Mouse (Mus musculus) embryonic facial prominence, embryonic 14.5 days (tissue): ENCODE measurements around the gene Lipt1. TPM values are rescaled to one million over a fixed set of nuclear protein-coding genes. Genes with fewer than 3 reads are reported as not detected.
A peak's percentile ranks its signal among the peaks of the same experiment; 100 is the strongest.

Experiments
- ATAC-seq: fragments of 200-750 bp; cut with Nextera tagmentation; 2 replicates; pipeline ENCODE4 v1.8.0; 2017; ENCODE audit warnings: low read depth, moderate number of reproducible peaks, moderate TSS enrichment
- DNase-seq: peaks from one replicate; pipeline ENCODE4 v3.0.0-alpha.2; 2015; ENCODE audit warnings: low spot score
- H3K27ac ChIP-seq: fragments of 300-500 bp; sonication (generic); replicated peaks from 2 replicates; pipeline ENCODE4 v1.5.1; 2014; ENCODE audit warnings: low read depth, mild to moderate bottlenecking, low read length, moderate library complexity
- H3K27me3 ChIP-seq: fragments of 300-500 bp; sonication (generic); replicated peaks from 2 replicates; pipeline ENCODE4 v1.6.1; 2014; ENCODE audit warnings: low read length; ENCODE audit not compliant: control insufficient read depth, insufficient read depth
- H3K36me3 ChIP-seq: fragments of 300-500 bp; sonication (generic); 2 replicates; pipeline ENCODE4 v1.6.1; 2014; ENCODE audit warnings: low read length, mixed read lengths; ENCODE audit not compliant: control insufficient read depth, insufficient read depth
- H3K4me1 ChIP-seq: fragments of 300-500 bp; sonication (generic); 2 replicates; pipeline ENCODE4 v1.6.1; 2014; ENCODE audit warnings: antibody characterized with exemption, low read length; ENCODE audit not compliant: control insufficient read depth, insufficient read depth
- H3K4me2 ChIP-seq: fragments of 300-500 bp; sonication (generic); 2 replicates; pipeline ENCODE4 v1.6.1; 2014; ENCODE audit warnings: low read depth, mild to moderate bottlenecking, low read length, moderate library complexity, mixed read lengths
- H3K4me3 ChIP-seq: fragments of 300-500 bp; sonication (generic); 2 replicates; pipeline ENCODE4 v1.5.1; 2014; ENCODE audit warnings: low read depth, mild to moderate bottlenecking, low read length
- H3K9ac ChIP-seq: fragments of 300-500 bp; sonication (generic); 2 replicates; pipeline ENCODE4 v1.6.1; 2014; ENCODE audit warnings: low read depth, mild to moderate bottlenecking, low read length, moderate library complexity, mixed read lengths
- H3K9me3 ChIP-seq: fragments of 300-500 bp; sonication (generic); 2 replicates; pipeline ENCODE4 v1.6.1; 2016; ENCODE audit warnings: low read length; ENCODE audit not compliant: control insufficient read depth
- WGBS: fragments of 180-500 bp; shearing (Covaris S2); extraction: QIAGEN DNeasy Blood & Tissue Kit; methylation state at CpG from one replicate; pipeline ENCODE4 v1.1.7; 2014; 5-methylcytosine and 5-hydroxymethylcytosine counted together
- polyA plus RNA-seq: library from polyadenylated mRNA; unstranded; fragments of >200 nt; fragmentation: Nextera tagmentation; extraction: Ambion mirVana; gene quantifications from 2 replicates; pipeline ENCODE4 v1.2.1, GENCODE M21; 2014

Gene Lipt1
- polyA plus RNA-seq, 1 experiment from 2014 or later = 9.6 TPM

DNA sequence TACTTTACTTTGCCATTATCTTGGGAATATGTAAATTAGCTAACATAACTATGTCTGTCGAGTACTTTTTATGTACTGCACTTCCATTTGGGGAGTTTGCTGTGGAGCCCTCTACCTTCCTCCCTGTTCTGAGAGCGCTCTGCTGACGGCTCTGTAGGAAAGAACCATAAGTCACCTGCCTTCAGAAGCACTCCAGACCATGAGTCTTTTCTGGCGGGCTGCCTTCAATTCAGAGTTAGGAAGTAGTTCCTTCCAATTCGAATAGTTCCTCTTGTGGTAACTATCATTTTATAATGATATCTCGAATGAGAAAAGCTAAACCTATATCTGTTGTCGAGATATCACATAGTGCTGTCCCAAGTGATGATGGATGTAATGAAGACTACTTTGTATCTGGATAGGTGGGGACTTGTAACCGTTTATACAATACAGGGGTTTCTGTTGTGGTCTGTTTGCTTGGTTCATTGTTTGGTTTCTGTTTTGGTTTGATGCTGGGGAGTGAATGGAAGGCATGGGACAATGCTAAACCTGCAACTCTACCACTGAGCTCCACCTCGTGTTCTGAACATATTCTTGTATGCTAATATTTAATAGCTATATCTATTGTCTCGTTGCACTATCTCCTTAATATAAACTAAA lies 3.7 kb upstream of the Lipt1 start:
- DNase-seq (no peak), ATAC-seq (no peak)
- Histone ChIP-seq H3K9ac (no peak overlapping the region), H3K27me3 (no peaks in the 10 kb centered on the region), H3K4me2 (no peak overlapping the region), H3K4me1 (peaks cover 11% of the 10 kb centered on the region), H3K27ac (no peak overlapping the region), H3K36me3 (no peaks in the 10 kb centered on the region), H3K4me3 (no peak overlapping the region), H3K9me3 (no peaks in the 10 kb centered on the region)
- WGBS = 73% methylated on average over 10 of the region's 10 CpGs

GRCm38 (mm10) chr1:37868640-37869039 lies 2.9 kb upstream of the Lipt1 start:
- Histone ChIP-seq H3K36me3 (no peaks in the 10 kb centered on the region), H3K4me2 (no peak overlapping the region), H3K9ac (no peak overlapping the region), H3K27me3 (no peaks in the 10 kb centered on the region), H3K4me3 (no peak overlapping the region), H3K9me3 (no peaks in the 10 kb centered on the region), H3K4me1 (peaks cover 15% of the 10 kb centered on the region), H3K27ac (no peak overlapping the region)
- no peak for DNase-seq
- ATAC-seq = no peak
- WGBS = 54% methylated on average over 10 of the region's 10 CpGs

DNA sequence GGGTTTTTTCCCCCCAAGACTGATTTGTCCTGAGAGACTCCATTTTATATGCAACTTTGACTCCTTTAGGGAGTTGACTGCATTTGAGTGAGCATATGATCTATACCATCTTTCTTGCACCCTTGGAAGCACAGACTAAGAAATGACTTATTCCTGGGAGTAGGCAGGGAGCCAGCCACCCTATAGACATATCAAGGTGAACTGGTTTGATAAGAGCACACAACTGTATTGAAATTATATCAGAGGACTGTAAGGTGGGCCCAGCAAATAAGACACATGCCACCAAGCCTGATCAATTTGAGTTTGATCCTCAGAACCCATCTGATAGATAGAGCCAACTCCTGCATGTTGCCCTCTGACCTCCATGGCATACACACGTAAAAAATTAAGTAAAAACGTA lies 2.2 kb upstream of the Lipt1 start:
- DNase-seq = no peak
- H3K27ac ChIP-seq = no peak overlapping the region
- WGBS = 50% methylated on average over 2 of the region's 2 CpGs

GRCm38 (mm10) chr1:37872131-37873067 lies 861 bp downstream of the Lipt1 start:
- Histone ChIP-seq H3K36me3 (peaks cover 27% of the 10 kb centered on the region), H3K9ac (peak overlapping the region; percentile 53), H3K4me1 (peaks cover 10% of the 10 kb centered on the region), H3K9me3 (peaks cover 11% of the 10 kb centered on the region), H3K27ac (peak overlapping the region; percentile 81), H3K27me3 (no peaks in the 10 kb centered on the region), H3K4me3 (peak overlapping the region; percentile 46), H3K4me2 (peak overlapping the region; percentile 64)
- peak; percentile 88 for ATAC-seq
- peak; percentile 92 for DNase-seq
- WGBS = 6% methylated on average over 33 of the region's 33 CpGs

More for the DNA sequence above, 2.2 kb upstream of the Lipt1 start:
- Histone ChIP-seq H3K9ac (no peak overlapping the region), H3K4me3 (no peak overlapping the region), H3K9me3 (no peaks in the 10 kb centered on the region), H3K36me3 (no peaks in the 10 kb centered on the region), H3K27me3 (no peaks in the 10 kb centered on the region), H3K4me1 (peaks cover 15% of the 10 kb centered on the region), H3K4me2 (no peak overlapping the region)
- ATAC-seq = no peak

DNA sequence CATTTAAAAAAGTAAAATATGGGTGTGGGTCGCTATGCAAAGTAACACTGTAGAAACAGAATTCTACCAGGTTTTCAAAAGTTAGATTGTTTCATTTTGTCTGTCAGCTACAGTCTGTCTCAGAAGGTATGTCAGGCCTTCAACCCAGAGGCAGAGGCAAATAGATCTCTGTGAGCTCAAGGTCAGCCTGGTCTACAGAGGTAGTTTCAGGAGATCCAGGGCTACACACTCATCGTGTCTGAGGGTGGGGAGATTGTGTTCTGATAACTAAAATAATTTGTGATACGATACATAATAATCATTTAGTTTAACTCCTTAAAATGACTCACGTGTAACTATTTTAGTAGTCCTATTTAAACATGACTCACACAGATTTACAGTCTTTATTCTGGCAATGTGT lies 1.6 kb downstream of the Lipt1 start:
- Histone ChIP-seq H3K36me3 (peaks cover 35% of the 10 kb centered on the region), H3K4me1 (peaks cover 10% of the 10 kb centered on the region), H3K27ac (0 out of 2 replicates have a peak overlapping the region, but pooled peaks have one; percentile 81), H3K9me3 (peaks cover 11% of the 10 kb centered on the region), H3K27me3 (no peaks in the 10 kb centered on the region), H3K4me2 (peak overlapping the region; percentile 64), H3K9ac (peak overlapping the region; percentile 53; the same call in 1 of the 2 replicates), H3K4me3 (peak overlapping the region; percentile 46; the same call in 1 of the 2 replicates)
- ATAC-seq (no peak), DNase-seq (no peak)
- WGBS = 88% methylated on average over 4 of the region's 4 CpGs

- Histone ChIP-seq H3K27me3 (no peaks in the 10 kb centered on the region), H3K4me1 (0 out of 2 replicates have a peak, but pooled peaks cover 4% of the 10 kb centered on the region), H3K9me3 (peaks cover 11% of the 10 kb centered on the region), H3K9ac (no peak overlapping the region), H3K4me2 (no peak overlapping the region), H3K4me3 (no peak overlapping the region), H3K36me3 (peaks cover 78% of the 10 kb centered on the region), H3K27ac (no peak overlapping the region)
- no peak for DNase-seq
- 92% methylated on average over 13 of the region's 13 CpGs for WGBS
- no peak for ATAC-seq
These were observed 6.4 kb downstream of the Lipt1 start for GRCm38 (mm10) chr1:37877736-37878460.

DNA sequence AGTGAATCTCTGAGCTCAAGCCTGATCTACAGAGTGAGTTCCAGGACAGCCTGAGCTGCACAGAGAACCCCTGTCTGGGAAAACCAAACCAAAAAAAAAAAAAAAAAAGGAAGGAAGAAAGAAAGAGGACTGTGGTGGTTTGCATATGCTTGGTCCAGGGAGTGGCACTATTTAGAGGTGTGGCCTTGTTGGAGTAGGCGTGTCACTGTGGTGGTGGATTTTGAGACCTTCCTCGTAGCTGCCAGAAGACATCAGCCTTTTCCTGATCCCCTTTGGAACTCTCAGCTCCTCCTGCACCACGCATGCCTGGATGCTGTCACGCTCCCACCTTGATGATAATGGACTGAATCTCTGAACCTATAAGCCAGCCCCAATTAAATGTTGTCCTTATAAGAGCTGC lies 11.9 kb downstream of the Lipt1 start:
- Histone ChIP-seq H3K9me3 (no peaks in the 10 kb centered on the region), H3K4me1 (no peaks in the 10 kb centered on the region), H3K27me3 (no peaks in the 10 kb centered on the region), H3K36me3 (peaks cover 61% of the 10 kb centered on the region), H3K9ac (no peak overlapping the region), H3K4me2 (no peak overlapping the region), H3K27ac (no peak overlapping the region), H3K4me3 (no peak overlapping the region)
- DNase-seq (no peak), ATAC-seq (no peak)
- 88% methylated on average over 4 of the region's 4 CpGs for WGBS

DNA sequence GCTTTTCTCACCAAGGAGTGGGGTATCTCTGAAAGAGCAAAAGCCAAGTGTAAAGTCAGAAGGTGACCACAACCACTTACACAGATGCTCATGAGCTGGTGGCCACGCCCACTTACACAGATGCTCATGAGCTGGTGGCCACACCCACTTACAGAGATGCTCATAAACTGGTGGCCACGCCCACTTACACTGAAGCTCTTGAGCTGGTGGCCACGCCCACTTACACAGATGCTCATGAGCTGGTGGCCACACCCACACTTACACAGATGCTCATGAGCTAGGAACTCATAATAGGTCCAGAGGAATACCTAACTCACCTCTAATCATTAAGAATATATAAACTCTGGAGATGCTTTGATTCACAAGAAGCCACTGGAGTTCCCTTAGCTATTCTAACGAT lies 12.9 kb downstream of the Lipt1 start:
- peak; percentile 21 for DNase-seq
- peaks cover 51% of the 10 kb centered on the region for H3K36me3 ChIP-seq
- no peak overlapping the region for H3K9ac ChIP-seq
- WGBS = 87% methylated on average over 4 of the region's 4 CpGs
- no peak overlapping the region for H3K4me2 ChIP-seq
- H3K9me3 ChIP-seq = no peaks in the 10 kb centered on the region
- ATAC-seq = no peak
- H3K27me3 ChIP-seq = no peaks in the 10 kb centered on the region
- H3K4me1 ChIP-seq = peaks cover 5% of the 10 kb centered on the region; the same call in 1 of the 2 replicates
- no peak overlapping the region for H3K4me3 ChIP-seq
- H3K27ac ChIP-seq = no peak overlapping the region
